Mouse (Mus musculus): ENCODE results near the gene Tmem165.

Tmem165 gene
- long read RNA-seq, experiment 1, transcript Tmem165-201 (6 exons, 1,897 nt), result major isoform, 15 of 16 reads
- long read RNA-seq, experiment 1, partial matches to known transcripts, result 1 of 16 reads
- long read RNA-seq, experiment 1, other reads (novel, unspliced or antisense), result 0 of 16 reads
- long read RNA-seq, experiment 2, transcript Tmem165-201 (6 exons, 1,897 nt), result major isoform, 40 of 47 reads
- long read RNA-seq, experiment 2, partial matches to known transcripts, result 3 of 47 reads
- long read RNA-seq, experiment 2, other reads (novel, unspliced or antisense), result 4 of 47 reads

GRCm38 (mm10) chr5:76183750-76184261 is at the start of gene Tmem165:
TSS of gene Tmem165 (plus strand) at chr5:76183880.
- intact Hi-C loops (cut with DNase I), result no loop called here

- intact Hi-C loops (cut with DNase I), result no loop called here
Measured at GRCm38 (mm10) chr5:76135644-76136043, 48.0 kb upstream of the Tmem165 start.

GRCm38 (mm10) chr5:76136271-76136670 is 47.4 kb upstream of the Tmem165 start:
- intact Hi-C loops (cut with DNase I), result no loop called here

GRCm38 (mm10) chr5:76137586-76137985 is 46.1 kb upstream of the Tmem165 start:
- intact Hi-C loops (cut with DNase I), result no loop called here

- intact Hi-C loops (cut with DNase I), result no loop called here
Measured at GRCm38 (mm10) chr5:76138071-76138470, 45.6 kb upstream of the Tmem165 start.

GRCm38 (mm10) chr5:76138512-76138911 is 45.2 kb upstream of the Tmem165 start:
- intact Hi-C loops (cut with DNase I), result no loop called here

GRCm38 (mm10) chr5:76139171-76139671 is 44.5 kb upstream of the Tmem165 start:
- intact Hi-C loops (cut with DNase I), result no loop called here

GRCm38 (mm10) chr5:76139808-76140729 is 43.6 kb upstream of the Tmem165 start, which contains the start of gene Srd5a3:
TSS of gene Srd5a3 (plus strand) at chr5:76140271.
- intact Hi-C loops (cut with DNase I), result loop anchor here (10.0 kb wide), 1 partner anchor 275 kb away; no protein-coding TSS in a partner anchor

GRCm38 (mm10) chr5:76140730-76141066 is 43.0 kb upstream of the Tmem165 start:
- intact Hi-C loops (cut with DNase I), result loop anchor here (10.0 kb wide), 1 partner anchor 274 kb away; no protein-coding TSS in a partner anchor

GRCm38 (mm10) chr5:76143356-76143755 is 40.3 kb upstream of the Tmem165 start:
- intact Hi-C loops (cut with DNase I), result loop anchor here (10.0 kb wide), 1 partner anchor 271 kb away; no protein-coding TSS in a partner anchor

- intact Hi-C loops (cut with DNase I), result loop anchor here (10.0 kb wide), 1 partner anchor 268 kb away; no protein-coding TSS in a partner anchor
Measured at GRCm38 (mm10) chr5:76146401-76146800, 37.3 kb upstream of the Tmem165 start.

GRCm38 (mm10) chr5:76149436-76149835 is 34.2 kb upstream of the Tmem165 start:
- intact Hi-C loops (cut with DNase I), result loop anchor here (10.0 kb wide), 1 partner anchor 265 kb away; no protein-coding TSS in a partner anchor

- intact Hi-C loops (cut with DNase I), result no loop called here
Measured at GRCm38 (mm10) chr5:76152956-76153355, 30.7 kb upstream of the Tmem165 start.

- intact Hi-C loops (cut with DNase I), result no loop called here
Measured at GRCm38 (mm10) chr5:76153430-76153829, 30.2 kb upstream of the Tmem165 start.

- intact Hi-C loops (cut with DNase I), result no loop called here
Measured at GRCm38 (mm10) chr5:76154434-76155165, 29.1 kb upstream of the Tmem165 start.

GRCm38 (mm10) chr5:76159555-76159954 is 24.1 kb upstream of the Tmem165 start:
- intact Hi-C loops (cut with DNase I), result no loop called here

GRCm38 (mm10) chr5:76160086-76160485 is 23.6 kb upstream of the Tmem165 start:
- intact Hi-C loops (cut with DNase I), result no loop called here

- intact Hi-C loops (cut with DNase I), result no loop called here
Measured at GRCm38 (mm10) chr5:76161491-76161890, 22.2 kb upstream of the Tmem165 start.

GRCm38 (mm10) chr5:76162926-76163325 is 20.8 kb upstream of the Tmem165 start:
- intact Hi-C loops (cut with DNase I), result no loop called here

GRCm38 (mm10) chr5:76163828-76164390 is 19.8 kb upstream of the Tmem165 start:
- intact Hi-C loops (cut with DNase I), result no loop called here
